Mouse (Mus musculus): ENCODE results near the gene Fmnl1.

DNA sequence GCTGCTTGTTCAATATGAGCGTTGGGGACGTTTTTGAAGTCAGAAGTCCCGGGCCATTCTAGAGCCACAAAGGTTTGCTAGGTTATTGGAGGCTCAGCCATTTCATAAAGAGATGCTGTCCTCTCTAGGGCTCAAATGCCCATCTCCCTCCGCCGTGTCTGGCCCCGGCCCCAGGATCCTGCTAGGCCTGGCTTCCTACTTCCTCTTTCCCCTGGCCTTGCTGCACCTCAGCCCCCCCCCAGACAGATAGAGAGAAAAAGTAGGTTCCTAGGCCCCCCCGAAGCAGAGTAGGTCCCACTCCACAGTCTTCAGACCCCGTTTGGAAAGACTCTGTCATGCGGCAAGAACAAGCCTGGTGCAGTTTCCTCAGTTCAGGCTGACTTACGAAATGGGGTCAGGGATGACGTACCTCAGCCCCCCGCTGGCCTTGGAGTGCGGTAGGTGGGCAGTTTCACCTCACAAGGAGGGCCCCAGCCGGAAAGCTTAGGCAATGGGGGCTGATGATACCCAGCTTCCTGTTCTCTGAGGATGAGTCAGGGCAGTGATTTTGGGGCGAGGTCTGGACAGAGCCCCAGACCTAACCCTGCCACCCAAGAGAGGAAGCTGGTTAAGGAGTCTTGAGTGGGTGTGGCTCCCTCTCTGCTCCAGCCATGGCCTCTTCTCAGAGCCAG is 7.0 kb downstream of the Fmnl1 start:
- TF ChIP-seq POLR2A (IDR thresholded peaks at IDR 0.05; ENCODE audit: low read depth, low read length) (no peak), CTCF (IDR thresholded peaks at IDR 0.05; ENCODE audit: extremely low read depth, insufficient read length, insufficient replicate concordance, low read depth, low read length) (no peak)

Data from small intestine, adult 2 months (tissue).